14 mouse cellular contexts compared by ENCODE assay signal in the genomic region with DNA sequence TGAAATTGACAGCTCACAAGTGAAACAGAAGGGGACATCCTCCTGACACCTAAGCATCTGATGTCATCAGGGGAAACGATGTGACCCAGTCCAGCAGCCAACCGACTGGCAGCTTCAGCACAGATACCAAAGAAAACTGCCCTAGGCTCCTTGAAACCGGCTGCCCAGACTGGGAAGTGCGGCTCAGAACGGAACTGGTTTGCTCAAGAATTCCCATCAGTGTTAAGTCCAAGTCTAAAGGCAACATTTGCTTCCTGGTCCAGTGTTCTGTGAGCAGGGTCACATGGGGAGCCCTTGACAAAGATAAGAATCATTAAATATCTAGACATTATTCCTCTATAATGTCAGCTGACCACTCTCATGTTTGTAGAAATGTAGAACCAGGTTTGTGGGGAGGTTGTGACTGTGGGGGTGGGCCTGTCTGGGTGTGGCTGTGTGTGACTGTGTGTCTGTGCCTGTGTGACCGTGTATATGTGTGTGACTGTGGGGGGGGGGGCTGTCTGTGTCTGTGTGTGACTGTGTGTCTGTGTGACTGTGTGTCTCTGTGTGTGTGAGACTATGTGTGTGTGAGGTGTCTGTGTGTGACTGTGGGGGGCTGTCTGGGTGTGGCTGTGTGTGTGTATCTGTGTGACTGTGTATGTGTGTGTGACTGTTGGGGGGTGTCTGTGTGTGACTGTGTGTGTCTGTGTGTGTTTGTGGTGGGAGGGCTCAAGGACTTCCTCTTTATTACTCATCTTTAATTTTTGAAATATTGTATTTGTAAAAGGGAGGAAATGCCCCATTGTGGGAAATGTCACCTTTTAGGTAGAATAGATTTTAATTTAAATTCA.
A peak's percentile ranks its signal among the peaks of the same experiment; 100 is the strongest.
DNase-seq lines count a peak whose midpoint lies in the region; ATAC-seq and TF ChIP-seq lines count a peak whose summit lies in the region.
"Had no signal": no experiment of that assay in that cellular context is flagged by ENCODE, and none has a peak within 500 bp of the region (broad histone marks: within the 10 kb centered on the region; RNA-seq: fewer than 3 reads in every experiment).

No protein-coding gene starts in this region.

- H3K4me1 ChIP-seq in hindbrain, embryonic 10.5 days (replicated peaks) = 0 out of 2 replicates have a peak, but pooled peaks cover 3% of the 10 kb centered on the region
- H3K4me1 ChIP-seq in hindbrain, embryonic 14.5 days (replicated peaks; ENCODE audit: control insufficient read depth, insufficient read depth, low read length) = no peaks in the 10 kb centered on the region
- H3K4me1 ChIP-seq in midbrain, embryonic 13.5 days (replicated peaks) = no peaks in the 10 kb centered on the region
- no peaks in the 10 kb centered on the region for H3K4me1 ChIP-seq in midbrain, embryonic 11.5 days (ENCODE audit: control insufficient read depth, insufficient read depth, low read length)
- H3K4me1 ChIP-seq in intestine, embryonic 15.5 days (replicated peaks) = no peaks in the 10 kb centered on the region
- no peaks in the 10 kb centered on the region for H3K4me1 ChIP-seq in stomach, embryonic 15.5 days
- H3K4me1 ChIP-seq in cerebellum, adult 2 months (ENCODE audit: control insufficient read depth, insufficient read depth, low read length) = 0 out of 2 replicates have a peak, but pooled peaks cover 3% of the 10 kb centered on the region

- H3K36me3 ChIP-seq in hindbrain, embryonic 10.5 days = no peaks in the 10 kb centered on the region
- H3K36me3 ChIP-seq in hindbrain, embryonic 14.5 days (replicated peaks; ENCODE audit: control insufficient read depth, insufficient read depth) = no peaks in the 10 kb centered on the region
- no peaks in the 10 kb centered on the region for H3K36me3 ChIP-seq in midbrain, embryonic 13.5 days
- no peaks in the 10 kb centered on the region for H3K36me3 ChIP-seq in midbrain, embryonic 11.5 days (ENCODE audit: control insufficient read depth, insufficient read depth, low read length)
- no peaks in the 10 kb centered on the region for H3K36me3 ChIP-seq in intestine, embryonic 15.5 days
- no peaks in the 10 kb centered on the region; the same call in 1 of the 2 replicates for H3K36me3 ChIP-seq in stomach, embryonic 15.5 days

- DNase-seq in hindbrain, embryonic 10.5 days (ENCODE audit: low spot score) = no peak
- DNase-seq in hindbrain, embryonic 14.5 days (ENCODE audit: low spot score) = no peak
- no peak for DNase-seq in midbrain, embryonic 11.5 days (ENCODE audit: low spot score, missing footprints)
- no peak for DNase-seq in cerebellum, adult 2 months
- DNase-seq in thymus, postnatal 36 days = no peak
- DNase-seq: cerebellum, adult 11 months; gastrocnemius, postnatal 14 days; kidney, adult 9 months; liver; thymus, postnatal 14 days had no signal

- H3K4me2 ChIP-seq in hindbrain, embryonic 14.5 days (replicated peaks) = no peak overlapping the region
- no peak overlapping the region for H3K4me2 ChIP-seq in midbrain, embryonic 13.5 days (replicated peaks)
- H3K4me2 ChIP-seq in midbrain, embryonic 11.5 days = no peak overlapping the region
- H3K4me2 ChIP-seq in intestine, embryonic 15.5 days (replicated peaks) = no peak overlapping the region
- H3K4me2 ChIP-seq in stomach, embryonic 15.5 days = no peak overlapping the region

- no peak overlapping the region for H3K9ac ChIP-seq in hindbrain, embryonic 14.5 days
- H3K9ac ChIP-seq in midbrain, embryonic 13.5 days (replicated peaks) = no peak overlapping the region
- no peak overlapping the region for H3K9ac ChIP-seq in midbrain, embryonic 11.5 days (ENCODE audit: low read length)
- H3K9ac ChIP-seq in intestine, embryonic 15.5 days = no peak overlapping the region
- H3K9ac ChIP-seq in stomach, embryonic 15.5 days = no peak overlapping the region

- no peaks in the 10 kb centered on the region for H3K27me3 ChIP-seq in hindbrain, embryonic 10.5 days (ENCODE audit: insufficient read depth, poor library complexity, severe bottlenecking)
- H3K27me3 ChIP-seq in hindbrain, embryonic 14.5 days (ENCODE audit: control insufficient read depth, insufficient read depth, low read length) = no peaks in the 10 kb centered on the region
- H3K27me3 ChIP-seq in midbrain, embryonic 13.5 days = no peaks in the 10 kb centered on the region
- no peaks in the 10 kb centered on the region for H3K27me3 ChIP-seq in midbrain, embryonic 11.5 days (ENCODE audit: control insufficient read depth, insufficient read depth, low read length)
- H3K27me3 ChIP-seq in intestine, embryonic 15.5 days (replicated peaks) = no peaks in the 10 kb centered on the region
- no peaks in the 10 kb centered on the region for H3K27me3 ChIP-seq in stomach, embryonic 15.5 days (replicated peaks)
- H3K27me3 ChIP-seq in cerebellum, adult 2 months (ENCODE audit: control insufficient read depth, insufficient read depth, low read length) = no peaks in the 10 kb centered on the region
- H3K27me3 ChIP-seq: Patski had no signal

- 0 out of 2 replicates have a peak overlapping the region, but pooled peaks have one; percentile 12 for H3K27ac ChIP-seq in hindbrain, embryonic 10.5 days
- no peak overlapping the region for H3K27ac ChIP-seq in hindbrain, embryonic 14.5 days
- H3K27ac ChIP-seq in midbrain, embryonic 13.5 days = no peak overlapping the region
- H3K27ac ChIP-seq in midbrain, embryonic 11.5 days (ENCODE audit: low read depth, low read length) = no peak overlapping the region
- no peak overlapping the region for H3K27ac ChIP-seq in intestine, embryonic 15.5 days
- no peak overlapping the region for H3K27ac ChIP-seq in stomach, embryonic 15.5 days
- H3K27ac ChIP-seq in cerebellum, adult 2 months (ENCODE audit: insufficient read depth, low read length) = no peak overlapping the region

- no peaks in the 10 kb centered on the region for H3K9me3 ChIP-seq in hindbrain, embryonic 10.5 days
- no peaks in the 10 kb centered on the region for H3K9me3 ChIP-seq in hindbrain, embryonic 14.5 days (ENCODE audit: control insufficient read depth, low read length)
- no peaks in the 10 kb centered on the region for H3K9me3 ChIP-seq in midbrain, embryonic 13.5 days
- no peaks in the 10 kb centered on the region for H3K9me3 ChIP-seq in midbrain, embryonic 11.5 days (ENCODE audit: control insufficient read depth, low read length)
- no peaks in the 10 kb centered on the region for H3K9me3 ChIP-seq in intestine, embryonic 15.5 days
- H3K9me3 ChIP-seq in stomach, embryonic 15.5 days = no peaks in the 10 kb centered on the region

- no peak for ATAC-seq in hindbrain, embryonic 14.5 days (ENCODE audit: low FRiP score)
- ATAC-seq in midbrain, embryonic 13.5 days = 0 out of 2 replicates have a peak, but pooled peaks have one; percentile 34
- no peak for ATAC-seq in midbrain, embryonic 11.5 days (ENCODE audit: low FRiP score)
- ATAC-seq in intestine, embryonic 15.5 days = peak; percentile 64
- ATAC-seq in stomach, embryonic 15.5 days (ENCODE audit: insufficient read depth, low FRiP score, low read depth) = 0 out of 2 replicates have a peak, but pooled peaks have one; percentile 63
- ATAC-seq: Patski had no signal

- TF ChIP-seq CTCF in cerebellum, adult 2 months (IDR thresholded peaks at IDR 0.05; ENCODE audit: borderline replicate concordance, insufficient read depth, low read depth, low read length) = no peak

- 79% methylated on average over 6 of the region's 6 CpGs for WGBS in hindbrain, embryonic 10.5 days
- 77% methylated on average over 6 of the region's 6 CpGs for WGBS in hindbrain, embryonic 14.5 days
- WGBS in midbrain, embryonic 13.5 days = 81% methylated on average over 6 of the region's 6 CpGs
- 80% methylated on average over 6 of the region's 6 CpGs for WGBS in midbrain, embryonic 11.5 days
- WGBS in intestine, embryonic 15.5 days = 69% methylated on average over 6 of the region's 6 CpGs
- 74% methylated on average over 6 of the region's 6 CpGs for WGBS in stomach, embryonic 15.5 days
- WGBS in cerebellum, adult 2 months = 73% methylated on average over 6 of the region's 6 CpGs

- H3K4me3 ChIP-seq in hindbrain, embryonic 10.5 days = no peak overlapping the region
- H3K4me3 ChIP-seq in hindbrain, embryonic 14.5 days (replicated peaks; ENCODE audit: low read length) = no peak overlapping the region
- no peak overlapping the region for H3K4me3 ChIP-seq in midbrain, embryonic 13.5 days (replicated peaks)
- H3K4me3 ChIP-seq in midbrain, embryonic 11.5 days (ENCODE audit: low read depth, low read length) = no peak overlapping the region
- H3K4me3 ChIP-seq in intestine, embryonic 15.5 days (replicated peaks) = no peak overlapping the region
- H3K4me3 ChIP-seq in stomach, embryonic 15.5 days (replicated peaks) = no peak overlapping the region
- H3K4me3 ChIP-seq in cerebellum, adult 2 months (replicated peaks; ENCODE audit: insufficient read depth, low read depth, low read length) = no peak overlapping the region

- TF ChIP-seq POLR2A in cerebellum, adult 2 months (IDR thresholded peaks at IDR 0.05; ENCODE audit: borderline replicate concordance, insufficient read depth, low read length) = no peak

Comparison
In these comparisons a context has a peak if more than half of its experiments do, and no peak if none do; other contexts are left out.
1. ATAC-seq: peak in midbrain, embryonic 13.5 days (single experiment), intestine, embryonic 15.5 days (single experiment) and stomach, embryonic 15.5 days (single experiment); none in hindbrain, embryonic 14.5 days (single experiment) and midbrain, embryonic 11.5 days (single experiment).